Mouse (Mus musculus) cerebellum, adult 2 months (tissue): ENCODE measurements at regions not wholly inside any gene's neighbourhood (a gene's known extent, or its start where the extent isn't known, plus 50 kb on each side); places are given as distances from the start of the nearest gene placed in this dataset.
A peak's percentile ranks its signal among the peaks of the same experiment; 100 is the strongest.

ENCODE experiments used
- DNase-seq, 2 experiments: peaks; one replicate each; pipeline ENCODE4 v3.0.0; 2021
- H3K27ac ChIP-seq: fragments of 200-500 bp; 2 replicates; pipeline ENCODE4 v1.5.1; 2012; ENCODE audit warnings: low read length, control low read depth, inconsistent platforms; ENCODE audit not compliant: insufficient read depth
- H3K27me3 ChIP-seq: fragments of 200-500 bp; 2 replicates; pipeline ENCODE4 v1.6.1; 2012; ENCODE audit warnings: inconsistent platforms, mild to moderate bottlenecking, low read length, moderate library complexity; ENCODE audit not compliant: control insufficient read depth, insufficient read depth
- H3K4me1 ChIP-seq: fragments of 200-500 bp; 2 replicates; pipeline ENCODE4 v1.6.1; 2011; ENCODE audit warnings: low read length; ENCODE audit not compliant: control insufficient read depth, insufficient read depth
- H3K4me3 ChIP-seq: fragments of 200-500 bp; replicated peaks from 2 replicates; pipeline ENCODE3; 2011; ENCODE audit warnings: mild to moderate bottlenecking, low read depth, low read length, control low read depth; ENCODE audit not compliant: insufficient read depth
- CTCF ChIP-seq: fragments of 200-500 bp; IDR thresholded peaks from 2 replicates; pipeline ENCODE4 v1.5.1; 2011; ENCODE audit warnings: low read depth, mild to moderate bottlenecking, control low read depth, low read length, moderate library complexity, borderline replicate concordance; ENCODE audit not compliant: insufficient read depth
- POLR2A ChIP-seq: fragments of 200-500 bp; IDR thresholded peaks from 2 replicates; pipeline ENCODE4 v1.6.1; 2011; ENCODE audit warnings: low read length, control low read depth, borderline replicate concordance; ENCODE audit not compliant: insufficient read depth
- WGBS: fragments of 180-500 bp; shearing (Covaris S2); methylation state at CpG from one replicate; pipeline ENCODE4 v1.1.7; 2018; 5-methylcytosine and 5-hydroxymethylcytosine counted together

GRCm38 (mm10) chr15:17830376-17830775 is 988.4 kb upstream of the Cdh10 start:
- no peak overlapping the region for H3K4me3 ChIP-seq
- no peaks in the 10 kb centered on the region for H3K4me1 ChIP-seq
- 89% methylated on average over 5 of the region's 5 CpGs for WGBS
- DNase-seq: no peak
- no peak overlapping the region for H3K27ac ChIP-seq
- TF ChIP-seq CTCF (no peak), POLR2A (no peak)
- no peaks in the 10 kb centered on the region for H3K27me3 ChIP-seq

GRCm38 (mm10) chr15:17831987-17832386 is 986.8 kb upstream of the Cdh10 start:
- H3K27me3 ChIP-seq: no peaks in the 10 kb centered on the region
- no peak overlapping the region for H3K27ac ChIP-seq
- H3K4me3 ChIP-seq: no peak overlapping the region
- no peaks in the 10 kb centered on the region for H3K4me1 ChIP-seq
- 96% methylated on average over 2 of the region's 2 CpGs for WGBS
- no peak for DNase-seq
- TF ChIP-seq CTCF: no peak

- H3K27me3 ChIP-seq: no peaks in the 10 kb centered on the region
- no peak for TF ChIP-seq CTCF
- TF ChIP-seq POLR2A: no peak
- WGBS: 14% methylated on average over 2 of the region's 2 CpGs
- H3K4me3 ChIP-seq: no peak overlapping the region
- DNase-seq: no peak
- no peaks in the 10 kb centered on the region for H3K4me1 ChIP-seq
- no peak overlapping the region for H3K27ac ChIP-seq
These were observed 938.6 kb upstream of the Cdh10 start for GRCm38 (mm10) chr15:17880168-17880567.

- TF ChIP-seq CTCF (no peak), POLR2A (no peak)
- H3K27me3 ChIP-seq: no peaks in the 10 kb centered on the region
- peak in 1 of 2 experiments; percentile 1 for DNase-seq
- H3K27ac ChIP-seq: no peak overlapping the region
- no peak overlapping the region for H3K4me3 ChIP-seq
- 29% methylated on average over 1 of the region's 1 CpGs for WGBS
- H3K4me1 ChIP-seq: no peaks in the 10 kb centered on the region
These were observed 929.4 kb upstream of the Cdh10 start for GRCm38 (mm10) chr15:17889309-17889708.

GRCm38 (mm10) chr15:17900026-17900425 is 918.7 kb upstream of the Cdh10 start:
- WGBS: 98% methylated on average over 1 of the region's 1 CpGs
- Histone ChIP-seq H3K27ac (no peak overlapping the region), H3K4me1 (no peaks in the 10 kb centered on the region), H3K4me3 (no peak overlapping the region), H3K27me3 (no peaks in the 10 kb centered on the region)
- no peak for DNase-seq
- TF ChIP-seq POLR2A (no peak), CTCF (no peak)

- WGBS: 18% methylated on average over 2 of the region's 2 CpGs
These were observed 906.5 kb upstream of the Cdh10 start for GRCm38 (mm10) chr15:17912241-17912640.

GRCm38 (mm10) chr15:17932573-17932972 is 886.2 kb upstream of the Cdh10 start:
- WGBS: 43% methylated on average over 3 of the region's 3 CpGs
- Histone ChIP-seq H3K27ac (no peak overlapping the region), H3K4me3 (no peak overlapping the region), H3K27me3 (no peaks in the 10 kb centered on the region), H3K4me1 (no peaks in the 10 kb centered on the region)
- no peak for TF ChIP-seq POLR2A
- TF ChIP-seq CTCF: no peak
- DNase-seq: no peak

More at GRCm38 (mm10) chr15:17912241-17912640, 906.5 kb upstream of the Cdh10 start:
- peak; percentile 32 to 64 for DNase-seq
- no peak overlapping the region for H3K27ac ChIP-seq
- no peaks in the 10 kb centered on the region for H3K4me1 ChIP-seq
- no peak overlapping the region for H3K4me3 ChIP-seq
- TF ChIP-seq POLR2A: no peak
- TF ChIP-seq CTCF: no peak
- H3K27me3 ChIP-seq: no peaks in the 10 kb centered on the region

GRCm38 (mm10) chr15:17933875-17934274 is 884.9 kb upstream of the Cdh10 start:
- no peak for DNase-seq
- Histone ChIP-seq H3K27me3 (no peaks in the 10 kb centered on the region), H3K4me3 (no peak overlapping the region), H3K27ac (no peak overlapping the region), H3K4me1 (no peaks in the 10 kb centered on the region)
- 88% methylated on average over 15 of the region's 15 CpGs for WGBS
- TF ChIP-seq CTCF (no peak), POLR2A (no peak)
